Mouse (Mus musculus): ENCODE results near the gene Itgb1. TPM values are rescaled to one million over a fixed set of nuclear protein-coding genes. Genes with fewer than 3 reads are reported as not detected.

The Itgb1 gene
- polyA plus RNA-seq, 1 experiment from 2014 or later = 66.5 TPM

DNA sequence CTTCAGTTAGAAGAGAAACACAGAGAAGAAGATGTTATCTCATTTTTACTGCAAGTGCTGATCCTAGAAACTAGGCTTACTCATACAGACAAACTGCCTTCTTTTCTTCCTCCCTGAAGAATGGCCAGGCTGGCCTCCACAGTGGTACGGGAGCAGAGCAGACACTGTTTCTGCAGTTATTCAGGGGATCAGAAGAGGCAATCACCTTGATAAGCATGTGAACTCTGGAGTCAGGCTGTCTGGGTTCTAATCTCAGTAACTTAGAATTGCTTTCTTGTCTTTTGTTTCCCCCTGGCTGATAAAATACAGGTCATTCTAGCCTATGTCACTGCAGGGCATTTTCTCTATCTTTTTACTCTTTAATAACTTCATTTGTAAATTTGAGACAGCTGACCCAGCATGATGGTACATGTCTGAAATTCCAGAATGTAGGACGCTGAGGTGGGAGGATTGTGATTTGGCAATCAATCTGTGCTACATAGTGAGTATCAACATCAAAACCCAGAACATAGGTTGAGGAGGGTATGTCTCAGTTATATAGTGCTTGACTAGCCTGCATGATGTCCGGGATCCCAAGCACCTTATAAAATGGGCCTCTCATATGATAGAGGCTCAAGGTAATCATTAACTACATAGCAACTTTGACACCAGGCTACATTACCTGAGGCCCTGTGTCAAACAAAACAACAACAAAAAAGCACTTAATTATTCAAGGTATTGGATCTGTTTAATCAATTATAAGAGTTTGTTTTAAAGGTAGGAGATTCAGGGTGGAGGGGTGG is 9.4 kb upstream of the Itgb1 start:
- no peak for ATAC-seq (ENCODE audit: low read depth)
- 60% methylated on average over 3 of the region's 3 CpGs for WGBS (ENCODE audit: insufficient replicate concordance)
- no peaks in the 10 kb centered on the region for H3K4me1 ChIP-seq (ENCODE audit: control insufficient read depth, low read depth, low read length)

DNA sequence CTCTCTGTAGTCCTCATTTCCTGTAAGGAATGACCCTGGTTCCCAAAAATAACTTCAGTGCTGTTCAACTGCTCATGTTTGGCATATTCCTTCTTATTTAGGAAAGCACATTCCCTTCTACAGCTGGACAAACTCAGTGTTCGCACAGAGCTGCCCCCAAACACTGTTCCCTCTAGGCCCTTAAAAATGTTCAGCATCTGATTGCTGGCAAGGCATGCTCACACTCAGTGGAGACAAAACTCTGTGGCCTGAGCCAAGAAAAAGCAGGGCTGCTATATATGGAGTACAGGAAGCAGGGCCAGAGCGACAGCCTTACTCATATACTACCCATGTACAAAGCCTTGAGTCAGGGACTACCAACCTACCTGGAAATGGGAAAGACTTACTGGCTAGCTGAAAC is 5.5 kb upstream of the Itgb1 start:
- no peak overlapping the region for H3K4me2 ChIP-seq (ENCODE audit: low read depth, low read length)
- H3K4me3 ChIP-seq (ENCODE audit: low read depth, low read length) = no peak overlapping the region
- H3K9me3 ChIP-seq (replicated peaks; ENCODE audit: control insufficient read depth, low read length) = no peaks in the 10 kb centered on the region; the same call in 1 of the 2 replicates
- no peak for ATAC-seq (ENCODE audit: low read depth)
- 63% methylated on average over 2 of the region's 2 CpGs for WGBS (ENCODE audit: insufficient replicate concordance)
- no peak overlapping the region for H3K9ac ChIP-seq (ENCODE audit: low read depth, low read length)
- no peaks in the 10 kb centered on the region for H3K36me3 ChIP-seq (ENCODE audit: control insufficient read depth, insufficient read depth)
- peaks cover 5% of the 10 kb centered on the region for H3K4me1 ChIP-seq (ENCODE audit: control insufficient read depth, low read depth, low read length)
- H3K27ac ChIP-seq (ENCODE audit: low read length) = no peak overlapping the region
- H3K27me3 ChIP-seq (ENCODE audit: control insufficient read depth, insufficient read depth, low read depth, low read length) = no peaks in the 10 kb centered on the region

More for the DNA sequence above, 9.4 kb upstream of the Itgb1 start:
- no peak overlapping the region for H3K27ac ChIP-seq (ENCODE audit: low read length)
- H3K9me3 ChIP-seq (replicated peaks; ENCODE audit: control insufficient read depth, low read length) = no peaks in the 10 kb centered on the region; the same call in 1 of the 2 replicates
- no peak overlapping the region for H3K9ac ChIP-seq (ENCODE audit: low read depth, low read length)
- H3K4me2 ChIP-seq (ENCODE audit: low read depth, low read length) = no peak overlapping the region
- H3K36me3 ChIP-seq (ENCODE audit: control insufficient read depth, insufficient read depth) = no peaks in the 10 kb centered on the region
- H3K27me3 ChIP-seq (ENCODE audit: control insufficient read depth, insufficient read depth, low read depth, low read length) = no peaks in the 10 kb centered on the region
- H3K4me3 ChIP-seq (ENCODE audit: low read depth, low read length) = no peak overlapping the region

- H3K9ac ChIP-seq (ENCODE audit: low read depth, low read length) = no peak overlapping the region
- 67% methylated on average over 2 of the region's 2 CpGs for WGBS (ENCODE audit: insufficient replicate concordance)
- no peak for ATAC-seq (ENCODE audit: low read depth)
- H3K4me3 ChIP-seq (ENCODE audit: low read depth, low read length) = no peak overlapping the region
- H3K4me1 ChIP-seq (ENCODE audit: control insufficient read depth, low read depth, low read length) = peaks cover 7% of the 10 kb centered on the region
- no peak overlapping the region for H3K27ac ChIP-seq (ENCODE audit: low read length)
- H3K4me2 ChIP-seq (ENCODE audit: low read depth, low read length) = no peak overlapping the region
- no peaks in the 10 kb centered on the region for H3K36me3 ChIP-seq (ENCODE audit: control insufficient read depth, insufficient read depth)
- H3K27me3 ChIP-seq (ENCODE audit: control insufficient read depth, insufficient read depth, low read depth, low read length) = no peaks in the 10 kb centered on the region
- H3K9me3 ChIP-seq (replicated peaks; ENCODE audit: control insufficient read depth, low read length) = no peaks in the 10 kb centered on the region; the same call in 1 of the 2 replicates
Observed at GRCm38 (mm10) chr8:128680548-128681325, 4.7 kb upstream of the Itgb1 start.

GRCm38 (mm10) chr8:128681970-128682369 is 3.5 kb upstream of the Itgb1 start:
- no peak overlapping the region for H3K4me2 ChIP-seq (ENCODE audit: low read depth, low read length)
- H3K9ac ChIP-seq (ENCODE audit: low read depth, low read length) = no peak overlapping the region
- ATAC-seq (ENCODE audit: low read depth) = no peak
- H3K4me3 ChIP-seq (ENCODE audit: low read depth, low read length) = no peak overlapping the region
- no peak overlapping the region for H3K27ac ChIP-seq (ENCODE audit: low read length)
- H3K4me1 ChIP-seq (ENCODE audit: control insufficient read depth, low read depth, low read length) = peaks cover 7% of the 10 kb centered on the region
- H3K27me3 ChIP-seq (ENCODE audit: control insufficient read depth, insufficient read depth, low read depth, low read length) = no peaks in the 10 kb centered on the region
- 62% methylated on average over 3 of the region's 3 CpGs for WGBS (ENCODE audit: insufficient replicate concordance)
- no peaks in the 10 kb centered on the region for H3K36me3 ChIP-seq (ENCODE audit: control insufficient read depth, insufficient read depth)
- no peaks in the 10 kb centered on the region for H3K9me3 ChIP-seq (replicated peaks; ENCODE audit: control insufficient read depth, low read length)

GRCm38 (mm10) chr8:128684609-128685506 is 596 bp upstream of the Itgb1 start:
- H3K4me1 ChIP-seq (ENCODE audit: control insufficient read depth, low read depth, low read length) = peaks cover 15% of the 10 kb centered on the region

DNA sequence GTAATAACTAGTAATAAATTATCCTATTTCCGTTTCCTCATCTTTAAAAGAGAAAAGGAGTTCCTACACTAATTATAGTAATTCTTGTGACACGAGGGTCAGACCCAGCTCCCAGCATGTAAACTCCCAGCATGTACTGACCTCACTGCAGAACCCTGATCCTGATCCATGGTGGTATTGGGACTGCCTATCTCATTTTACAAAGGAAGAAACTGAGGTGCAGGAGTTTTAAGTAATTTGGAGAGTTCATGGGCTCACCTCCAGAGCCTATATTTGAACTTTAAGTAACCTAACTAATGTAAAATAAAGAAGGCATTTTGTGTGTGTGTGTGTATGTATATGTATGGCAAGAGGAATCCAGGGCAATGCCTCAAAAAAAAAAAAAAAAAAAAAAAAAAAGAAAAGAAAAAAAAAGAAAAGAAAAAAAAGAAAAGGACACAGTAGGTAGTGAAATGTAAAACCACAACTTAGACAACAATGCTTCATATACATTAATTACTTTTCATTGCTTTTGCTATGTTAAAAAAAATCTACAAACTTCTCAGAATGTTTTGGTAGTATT is 1.1 kb downstream of the Itgb1 start:
- H3K4me1 ChIP-seq (ENCODE audit: control insufficient read depth, low read depth, low read length) = peaks cover 25% of the 10 kb centered on the region
- no peaks in the 10 kb centered on the region for H3K27me3 ChIP-seq (ENCODE audit: control insufficient read depth, insufficient read depth, low read depth, low read length)
- peak overlapping the region; percentile 94 for H3K4me3 ChIP-seq (ENCODE audit: low read depth, low read length)
- peak overlapping the region; percentile 96 for H3K4me2 ChIP-seq (ENCODE audit: low read depth, low read length)
- no peaks in the 10 kb centered on the region for H3K9me3 ChIP-seq (replicated peaks; ENCODE audit: control insufficient read depth, low read length)
- peak overlapping the region; percentile 97 for H3K27ac ChIP-seq (ENCODE audit: low read length)
- WGBS (ENCODE audit: insufficient replicate concordance) = 0% methylated on average over 2 of the region's 2 CpGs
- no peaks in the 10 kb centered on the region for H3K36me3 ChIP-seq (ENCODE audit: control insufficient read depth, insufficient read depth)
- H3K9ac ChIP-seq (ENCODE audit: low read depth, low read length) = peak overlapping the region; percentile 98
- ATAC-seq (ENCODE audit: low read depth) = no peak

More at GRCm38 (mm10) chr8:128684609-128685506, 596 bp upstream of the Itgb1 start:
- H3K27me3 ChIP-seq (ENCODE audit: control insufficient read depth, insufficient read depth, low read depth, low read length) = no peaks in the 10 kb centered on the region
- no peaks in the 10 kb centered on the region for H3K9me3 ChIP-seq (replicated peaks; ENCODE audit: control insufficient read depth, low read length)
- 9% methylated on average over 25 of the region's 25 CpGs for WGBS (ENCODE audit: insufficient replicate concordance)
- peak; percentile 75 for ATAC-seq (ENCODE audit: low read depth)
- H3K9ac ChIP-seq (ENCODE audit: low read depth, low read length) = peak overlapping the region; percentile 98
- H3K36me3 ChIP-seq (ENCODE audit: control insufficient read depth, insufficient read depth) = no peaks in the 10 kb centered on the region
- peak overlapping the region; percentile 97 for H3K27ac ChIP-seq (ENCODE audit: low read length)
- peak overlapping the region; percentile 94 for H3K4me3 ChIP-seq (ENCODE audit: low read depth, low read length)
- H3K4me2 ChIP-seq (ENCODE audit: low read depth, low read length) = peak overlapping the region; percentile 96

GRCm38 (mm10) chr8:128688679-128689078 is 3.2 kb downstream of the Itgb1 start:
- H3K27ac ChIP-seq (ENCODE audit: low read length) = peak overlapping the region; percentile 50; the same call in 1 of the 2 replicates

DNA sequence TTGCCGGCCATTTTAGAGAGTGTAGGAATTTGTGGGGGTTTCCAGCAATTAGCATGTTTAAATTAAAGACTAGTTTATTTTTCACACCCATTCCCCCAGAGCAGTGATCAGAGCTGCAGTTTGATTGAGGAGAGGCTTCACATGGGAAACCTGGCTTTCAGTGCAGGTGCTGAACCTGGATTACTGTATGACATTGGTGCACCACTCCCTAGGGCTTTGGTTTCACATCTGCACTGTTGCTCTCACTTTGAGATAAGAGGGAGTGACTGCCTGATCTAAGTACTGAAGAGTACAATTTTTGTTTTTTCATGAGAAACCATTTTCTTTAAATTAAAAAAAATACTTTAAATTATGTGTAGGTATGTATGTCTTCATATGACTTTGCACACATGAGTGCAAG is 4.6 kb downstream of the Itgb1 start:
- peak overlapping the region; percentile 39 for H3K4me2 ChIP-seq (ENCODE audit: low read depth, low read length)
- WGBS (ENCODE audit: insufficient replicate concordance) = 85% methylated on average over 1 of the region's 1 CpGs
- H3K9ac ChIP-seq (ENCODE audit: low read depth, low read length) = peak overlapping the region; percentile 20; the same call in 1 of the 2 replicates
- ATAC-seq (ENCODE audit: low read depth) = no peak
- peak overlapping the region; percentile 11; the same call in 1 of the 2 replicates for H3K4me3 ChIP-seq (ENCODE audit: low read depth, low read length)
- H3K4me1 ChIP-seq (ENCODE audit: control insufficient read depth, low read depth, low read length) = peaks cover 25% of the 10 kb centered on the region
- H3K36me3 ChIP-seq (ENCODE audit: control insufficient read depth, insufficient read depth) = no peaks in the 10 kb centered on the region
- no peaks in the 10 kb centered on the region for H3K9me3 ChIP-seq (replicated peaks; ENCODE audit: control insufficient read depth, low read length)
- peak overlapping the region; percentile 70 for H3K27ac ChIP-seq (ENCODE audit: low read length)
- H3K27me3 ChIP-seq (ENCODE audit: control insufficient read depth, insufficient read depth, low read depth, low read length) = no peaks in the 10 kb centered on the region

More at GRCm38 (mm10) chr8:128688679-128689078, 3.2 kb downstream of the Itgb1 start:
- Histone ChIP-seq H3K4me3 (ENCODE audit: low read depth, low read length) (no peak overlapping the region), H3K9me3 (replicated peaks; ENCODE audit: control insufficient read depth, low read length) (no peaks in the 10 kb centered on the region), H3K36me3 (ENCODE audit: control insufficient read depth, insufficient read depth) (no peaks in the 10 kb centered on the region), H3K9ac (ENCODE audit: low read depth, low read length) (no peak overlapping the region), H3K27me3 (ENCODE audit: control insufficient read depth, insufficient read depth, low read depth, low read length) (no peaks in the 10 kb centered on the region), H3K4me2 (ENCODE audit: low read depth, low read length) (peak overlapping the region; percentile 42), H3K4me1 (ENCODE audit: control insufficient read depth, low read depth, low read length) (peaks cover 25% of the 10 kb centered on the region)
- peak; percentile 8 for ATAC-seq (ENCODE audit: low read depth)
- WGBS (ENCODE audit: insufficient replicate concordance) = 17% methylated on average over 3 of the region's 3 CpGs
